Mouse (Mus musculus) stomach, embryonic 14.5 days (tissue): ENCODE data around the gene Acox3. TPM values are rescaled to one million over a fixed set of nuclear protein-coding genes. Genes with fewer than 3 reads are reported as not detected.

Source experiments
- ATAC-seq: fragments of 200-750 bp; cut with Nextera tagmentation; 2 replicates; pipeline ENCODE4 v1.8.0; 2017; ENCODE audit warnings: low read depth, moderate TSS enrichment; ENCODE audit not compliant: insufficient number of reproducible peaks, insufficient read depth, low FRiP score
- H3K27ac ChIP-seq: fragments of 300-500 bp; sonication (generic); 2 replicates; pipeline ENCODE4 v1.5.1; 2014; ENCODE audit warnings: mild to moderate bottlenecking, low read length, moderate library complexity, mixed read lengths
- H3K27me3 ChIP-seq: fragments of 300-500 bp; sonication (generic); 2 replicates; pipeline ENCODE4 v1.6.1; 2014; ENCODE audit warnings: low read length, control low read depth, mixed read lengths; ENCODE audit not compliant: control insufficient read depth, insufficient read depth
- H3K36me3 ChIP-seq: fragments of 300-500 bp; sonication (generic); 2 replicates; pipeline ENCODE4 v1.6.1; 2014; ENCODE audit warnings: mild to moderate bottlenecking, control low read depth, low read length, moderate library complexity, mixed read lengths; ENCODE audit not compliant: control insufficient read depth, insufficient read depth
- H3K4me1 ChIP-seq: fragments of 300-500 bp; sonication (generic); 2 replicates; pipeline ENCODE4 v1.6.1; 2014; ENCODE audit warnings: low read length, control low read depth, mixed read lengths; ENCODE audit not compliant: control insufficient read depth, insufficient read depth
- H3K4me2 ChIP-seq: fragments of 300-500 bp; sonication (generic); replicated peaks from 2 replicates; pipeline ENCODE4 v1.6.1; 2014; ENCODE audit warnings: low read depth, low read length, control low read depth
- H3K4me3 ChIP-seq: fragments of 300-500 bp; sonication (generic); 2 replicates; pipeline ENCODE4 v1.5.1; 2014; ENCODE audit warnings: low read depth, low read length, control low read depth
- H3K9ac ChIP-seq: fragments of 300-500 bp; sonication (generic); replicated peaks from 2 replicates; pipeline ENCODE4 v1.6.1; 2014; ENCODE audit warnings: low read depth, mild to moderate bottlenecking, control low read depth, low read length, moderate library complexity, mixed read lengths
- H3K9me3 ChIP-seq: fragments of 300-500 bp; sonication (generic); 2 replicates; pipeline ENCODE4 v1.6.1; 2016; ENCODE audit warnings: low read depth, low read length, control low read depth; ENCODE audit not compliant: control insufficient read depth
- WGBS: fragments of 180-500 bp; shearing (Covaris S2); extraction: QIAGEN DNeasy Blood & Tissue Kit; methylation state at CpG from one replicate; pipeline ENCODE4 v1.1.7; 2014; 5-methylcytosine and 5-hydroxymethylcytosine counted together
- polyA plus RNA-seq: library from polyadenylated mRNA; unstranded; fragments of >200 nt; fragmentation: Nextera tagmentation; extraction: Ambion mirVana; gene quantifications from 2 replicates; pipeline ENCODE4 v1.2.1, GENCODE M21; 2014

Gene Acox3
- polyA plus RNA-seq: 13.9 and 18.3 TPM in 2 replicates

DNA sequence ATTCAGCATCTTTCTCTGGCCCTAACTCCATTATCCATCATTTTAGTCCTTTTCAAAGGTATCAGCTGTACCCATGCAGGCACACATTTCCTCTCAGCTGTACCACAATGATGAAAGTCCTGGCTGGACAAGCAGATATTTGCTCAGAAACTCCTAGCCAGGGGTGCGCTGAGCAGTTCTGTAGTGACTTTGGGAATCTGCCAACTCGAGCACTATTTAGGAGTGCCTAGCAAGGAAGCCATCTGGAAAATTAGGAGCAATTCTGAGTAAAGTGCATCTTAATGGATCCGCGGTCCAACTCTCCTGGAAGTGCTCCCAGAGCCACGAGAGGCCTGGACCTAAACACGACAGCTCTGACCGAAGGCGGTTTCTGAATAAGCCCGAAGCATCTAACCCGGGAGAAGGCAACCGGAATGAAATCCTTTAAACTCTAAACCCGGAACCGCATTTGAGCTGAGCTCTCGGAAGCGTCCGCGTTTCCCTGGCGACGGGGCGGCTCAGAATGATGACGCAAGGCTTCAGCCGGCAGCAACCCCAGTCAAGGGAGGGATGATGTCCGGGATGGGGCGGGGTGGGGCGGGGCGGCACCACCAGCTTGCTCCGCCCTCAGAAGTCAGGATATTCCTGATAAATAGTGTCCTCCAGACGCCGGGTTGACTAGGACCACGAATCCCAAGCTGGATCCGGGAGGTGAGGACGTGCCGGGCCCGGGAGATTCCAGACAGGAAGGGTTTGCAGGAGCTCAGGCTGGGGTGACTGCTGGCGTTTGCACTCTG, at the start of gene Acox3:
Acox3 (plus strand) TSS at position 596 of the 776 bp plus-strand sequence.
- H3K27ac ChIP-seq: peak within 1 kb of the TSS; percentile 45; the same call in 1 of the 2 replicates
- no peaks in the 10 kb centered on the region for H3K27me3 ChIP-seq
- 1% methylated on average over 35 of the region's 35 CpGs for WGBS
- no peaks in the 10 kb centered on the region; the same call in 1 of the 2 replicates for H3K4me1 ChIP-seq
- H3K4me3 ChIP-seq: peak within 1 kb of the TSS; percentile 59
- H3K4me2 ChIP-seq: peak within 1 kb of the TSS; percentile 82
- peak; percentile 92 for ATAC-seq
- H3K9ac ChIP-seq: peak within 1 kb of the TSS; percentile 43
- no peaks in the 10 kb centered on the region for H3K9me3 ChIP-seq
- H3K36me3 ChIP-seq: peaks cover 1% of the 10 kb centered on the region; the same call in 1 of the 2 replicates

GRCm38 (mm10) chr5:35536271-35536670, 46.6 kb upstream of the Acox3 start:
- WGBS: 62% methylated on average over 3 of the region's 3 CpGs

DNA sequence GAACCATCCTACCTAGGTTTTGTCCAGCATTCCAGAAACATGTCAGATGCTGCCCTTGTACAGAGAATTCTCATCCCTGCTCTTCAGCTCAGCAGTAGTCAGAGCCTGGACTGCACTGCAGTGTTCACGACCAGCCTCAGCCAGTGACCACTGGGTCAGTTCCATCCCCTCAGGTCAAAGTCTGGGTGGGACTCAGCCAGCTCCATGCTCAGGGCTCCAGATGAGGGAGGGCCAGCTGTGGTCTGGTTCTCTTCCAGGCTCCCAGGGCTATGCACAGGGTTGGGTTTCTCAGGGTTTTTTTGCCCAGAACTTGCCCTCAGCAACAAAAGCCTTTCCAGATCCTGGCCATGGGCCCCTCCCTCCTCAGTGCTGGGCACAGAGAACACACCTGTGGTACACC, 45.4 kb upstream of the Acox3 start:
- Histone ChIP-seq H3K4me3 (no peak overlapping the region), H3K4me1 (peaks cover 16% of the 10 kb centered on the region; the same call in 1 of the 2 replicates), H3K9ac (no peak overlapping the region), H3K27me3 (no peaks in the 10 kb centered on the region), H3K4me2 (no peak overlapping the region), H3K27ac (no peak overlapping the region), H3K9me3 (no peaks in the 10 kb centered on the region), H3K36me3 (no peaks in the 10 kb centered on the region)
- WGBS: 47% methylated on average over 1 of the region's 1 CpGs
- no peak for ATAC-seq

More at GRCm38 (mm10) chr5:35536271-35536670, 46.6 kb upstream of the Acox3 start:
- Histone ChIP-seq H3K9ac (no peak overlapping the region), H3K27me3 (no peaks in the 10 kb centered on the region), H3K4me2 (no peak overlapping the region), H3K4me1 (peaks cover 14% of the 10 kb centered on the region; the same call in 1 of the 2 replicates), H3K36me3 (no peaks in the 10 kb centered on the region), H3K4me3 (no peak overlapping the region), H3K9me3 (no peaks in the 10 kb centered on the region), H3K27ac (no peak overlapping the region)
- no peak for ATAC-seq

DNA sequence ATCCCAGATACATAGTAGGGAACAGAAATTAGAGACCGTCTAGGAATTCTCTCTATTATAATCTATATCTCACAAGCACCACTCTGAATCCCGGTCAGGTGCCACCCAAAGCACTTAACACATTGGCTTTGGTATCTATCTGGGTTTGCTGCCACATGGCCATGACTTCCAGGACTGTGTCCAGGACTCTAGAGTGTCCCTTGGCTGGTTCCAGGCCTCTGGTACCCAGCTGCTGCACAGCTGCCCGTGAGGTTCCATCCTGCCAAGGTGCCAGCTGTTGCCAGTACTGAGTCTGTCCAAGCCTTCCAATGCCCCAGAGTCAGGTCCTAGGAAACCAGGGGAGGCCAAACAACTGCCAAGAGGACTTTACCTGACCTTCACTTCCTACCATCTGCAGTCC, 44.8 kb upstream of the Acox3 start:
- Histone ChIP-seq H3K4me1 (peaks cover 16% of the 10 kb centered on the region; the same call in 1 of the 2 replicates), H3K27ac (no peak overlapping the region), H3K9ac (no peak overlapping the region), H3K27me3 (no peaks in the 10 kb centered on the region), H3K4me3 (no peak overlapping the region), H3K36me3 (no peaks in the 10 kb centered on the region), H3K9me3 (no peaks in the 10 kb centered on the region), H3K4me2 (no peak overlapping the region)
- ATAC-seq: no peak
- WGBS: 84% methylated on average over 3 of the region's 3 CpGs

DNA sequence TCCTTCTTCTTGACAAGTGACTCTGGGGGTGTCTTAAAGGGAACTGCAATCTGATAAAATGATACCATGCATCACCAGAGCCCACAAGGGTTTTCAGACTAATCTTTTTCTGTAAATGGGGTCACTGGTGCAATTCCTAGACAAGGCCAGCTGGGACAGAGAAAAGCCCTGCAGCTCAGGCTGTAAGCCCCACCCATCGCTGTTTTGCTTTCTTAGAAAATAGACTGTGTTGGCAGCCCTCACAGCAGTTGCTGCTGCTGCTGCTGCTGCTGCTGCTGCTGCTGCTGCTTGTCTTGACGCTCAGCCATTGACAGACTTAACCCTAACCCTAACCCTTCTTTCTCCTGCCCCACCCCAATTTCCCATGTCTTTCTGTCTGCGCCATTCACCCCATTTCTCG, 43.3 kb upstream of the Acox3 start:
- no peak overlapping the region for H3K27ac ChIP-seq
- peaks cover 16% of the 10 kb centered on the region; the same call in 1 of the 2 replicates for H3K4me1 ChIP-seq
- no peaks in the 10 kb centered on the region for H3K9me3 ChIP-seq
- H3K36me3 ChIP-seq: no peaks in the 10 kb centered on the region
- no peak overlapping the region for H3K4me2 ChIP-seq
- H3K9ac ChIP-seq: no peak overlapping the region
- no peak overlapping the region for H3K4me3 ChIP-seq
- no peaks in the 10 kb centered on the region for H3K27me3 ChIP-seq
- 46% methylated on average over 4 of the region's 4 CpGs for WGBS
- no peak for ATAC-seq

DNA sequence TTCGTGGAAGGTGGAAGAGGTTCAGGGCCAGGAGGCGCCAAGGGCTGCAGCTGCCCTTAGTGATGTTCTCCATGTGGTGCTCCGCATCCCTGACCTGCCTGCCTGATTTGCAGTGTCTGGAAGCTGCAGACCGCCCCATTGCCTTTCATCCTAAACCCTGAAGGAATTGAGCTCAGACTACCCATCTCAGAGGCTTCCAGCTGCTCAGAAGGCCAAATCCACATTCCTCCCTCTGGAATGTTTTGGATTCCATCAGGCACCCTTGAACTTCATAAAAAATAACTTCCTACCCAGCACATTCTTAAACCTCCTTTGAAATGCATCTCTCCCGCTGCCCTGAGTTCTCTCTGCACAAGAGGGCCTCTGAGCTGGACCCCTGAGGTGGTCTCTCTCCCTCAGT, 42.3 kb upstream of the Acox3 start:
- ATAC-seq: no peak
- no peaks in the 10 kb centered on the region for H3K36me3 ChIP-seq
- H3K4me3 ChIP-seq: no peak overlapping the region
- no peak overlapping the region for H3K4me2 ChIP-seq
- no peaks in the 10 kb centered on the region for H3K27me3 ChIP-seq
- H3K27ac ChIP-seq: peak overlapping the region; percentile 58; the same call in 1 of the 2 replicates
- WGBS: 25% methylated on average over 5 of the region's 5 CpGs
- peaks cover 16% of the 10 kb centered on the region; the same call in 1 of the 2 replicates for H3K4me1 ChIP-seq
- H3K9ac ChIP-seq: no peak overlapping the region
- H3K9me3 ChIP-seq: no peaks in the 10 kb centered on the region

DNA sequence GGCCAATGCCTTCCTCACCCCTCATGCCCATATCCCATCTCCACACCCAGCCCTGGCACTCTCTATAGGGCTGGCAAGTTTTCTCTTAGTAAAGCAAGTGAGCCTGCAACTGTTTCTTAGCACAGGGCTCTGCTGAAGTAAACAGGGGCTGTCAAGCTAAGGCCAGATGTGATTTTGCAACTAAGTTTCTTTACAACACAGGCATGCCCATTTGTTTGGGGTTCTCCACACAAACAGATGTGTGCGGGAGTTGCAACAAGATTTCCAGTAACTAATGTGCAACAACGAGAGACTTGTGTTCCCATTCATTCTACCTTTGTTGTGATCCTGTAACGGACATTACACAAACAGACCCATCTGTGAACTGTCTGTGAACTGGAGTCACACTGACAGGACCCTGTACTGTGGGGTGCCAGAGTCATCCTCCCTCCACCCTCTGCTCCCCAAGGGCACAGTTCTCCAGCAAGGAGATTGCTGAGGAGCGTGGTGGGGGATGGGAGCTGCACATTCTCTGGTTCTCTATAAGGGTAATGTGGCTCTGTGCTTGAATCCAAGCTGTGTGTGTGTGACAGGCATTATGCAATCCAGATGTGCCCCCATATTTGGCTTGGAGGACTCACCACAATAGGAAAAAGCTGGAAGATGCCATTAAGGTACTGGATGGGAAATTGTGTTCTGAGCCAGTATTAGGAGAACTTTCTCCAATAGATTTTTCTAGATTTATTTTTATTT, 41.6 kb upstream of the Acox3 start:
- H3K9ac ChIP-seq: no peak overlapping the region
- H3K4me2 ChIP-seq: no peak overlapping the region
- H3K27ac ChIP-seq: peak overlapping the region; percentile 58; the same call in 1 of the 2 replicates
- no peak overlapping the region for H3K4me3 ChIP-seq
- peaks cover 16% of the 10 kb centered on the region; the same call in 1 of the 2 replicates for H3K4me1 ChIP-seq
- H3K27me3 ChIP-seq: no peaks in the 10 kb centered on the region
- ATAC-seq: no peak
- WGBS: 55% methylated on average over 4 of the region's 4 CpGs
- H3K36me3 ChIP-seq: no peaks in the 10 kb centered on the region
- no peaks in the 10 kb centered on the region for H3K9me3 ChIP-seq

DNA sequence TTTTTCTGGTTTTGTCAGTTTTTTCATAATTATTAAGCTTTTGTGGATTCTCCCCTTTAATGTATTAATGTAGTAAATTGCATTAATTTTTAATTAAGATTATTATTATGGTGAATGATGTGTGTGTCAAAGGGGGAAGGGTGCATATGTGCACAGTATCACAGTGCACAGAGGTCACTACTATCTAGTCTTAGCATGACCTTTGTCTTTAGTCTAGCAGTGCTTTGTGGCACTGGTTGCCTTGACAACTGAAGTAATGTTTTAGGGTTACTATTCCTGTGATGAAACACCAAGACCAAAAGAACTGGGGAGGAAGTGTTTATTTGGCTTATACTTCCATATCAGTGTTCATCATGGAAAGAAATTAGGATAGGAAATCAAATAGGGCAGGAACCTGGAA, 36.7 kb upstream of the Acox3 start:
- Histone ChIP-seq H3K4me3 (no peak overlapping the region), H3K4me1 (peaks cover 3% of the 10 kb centered on the region; the same call in 1 of the 2 replicates), H3K36me3 (no peaks in the 10 kb centered on the region), H3K9me3 (no peaks in the 10 kb centered on the region), H3K9ac (no peak overlapping the region), H3K27ac (no peak overlapping the region), H3K27me3 (no peaks in the 10 kb centered on the region), H3K4me2 (no peak overlapping the region)
- ATAC-seq: no peak
